Mouse (Mus musculus) frontal cortex, postnatal 10 days (tissue): ENCODE results near the gene Pdxp.
"Not testable (repeated sequence)": the region's sequence is repeated elsewhere in the genome, so short reads cannot be mapped to it uniquely, and the experiment has no call there.

Experiments
- DNase-seq, 2 experiments: peaks; one replicate each; pipeline ENCODE4 v3.0.0; 2022; ENCODE audit warnings: low spot score in 2 of 2, mixed read lengths in 1 of 2

Pdxp gene

DNA sequence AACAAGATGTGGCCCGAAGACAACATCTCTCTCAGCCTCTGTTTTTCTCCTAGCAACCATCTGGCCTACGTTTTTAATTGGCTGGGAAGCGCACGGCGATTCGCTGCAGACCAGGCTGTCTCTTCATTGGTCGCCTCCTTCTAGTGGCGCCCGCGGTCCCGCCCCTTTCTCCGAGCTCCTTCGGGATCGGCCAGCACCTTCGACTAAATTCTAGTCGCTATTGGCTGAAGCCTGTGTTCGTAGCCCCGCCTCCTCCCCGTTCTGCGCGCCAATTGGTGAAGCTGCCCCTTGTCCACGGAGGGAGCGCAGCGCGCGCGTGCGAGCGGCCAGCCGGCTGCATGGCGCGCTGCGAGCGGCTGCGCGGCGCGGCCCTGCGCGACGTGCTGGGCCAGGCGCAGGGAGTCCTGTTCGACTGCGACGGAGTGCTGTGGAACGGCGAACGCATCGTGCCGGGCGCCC is at the start of gene Pdxp:
Pdxp (plus strand) TSS at position 288 of the 459 bp plus-strand sequence.
- DNase-seq = peak; percentile 98

DNA sequence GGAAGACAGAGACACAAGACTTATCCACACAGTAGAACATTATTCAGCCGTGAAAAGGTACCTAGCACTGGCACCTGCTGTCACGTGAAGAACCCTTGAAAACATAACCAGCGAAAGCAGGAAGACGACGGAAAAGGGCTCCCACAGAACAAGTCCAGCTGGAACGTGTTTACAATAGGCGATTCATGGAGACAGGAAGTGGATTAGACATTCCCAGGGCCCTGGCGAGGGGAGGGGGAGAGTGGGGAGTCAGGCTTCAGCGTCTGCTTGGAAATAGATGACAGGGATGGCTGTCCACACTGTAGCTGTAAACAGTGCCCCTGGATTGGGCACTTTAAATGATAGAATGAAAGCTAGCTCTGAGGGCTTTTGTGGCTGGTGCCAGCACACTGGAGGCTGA is 45.3 kb upstream of the Pdxp start:
- DNase-seq = peak in 1 of 2 experiments; percentile 48

DNA sequence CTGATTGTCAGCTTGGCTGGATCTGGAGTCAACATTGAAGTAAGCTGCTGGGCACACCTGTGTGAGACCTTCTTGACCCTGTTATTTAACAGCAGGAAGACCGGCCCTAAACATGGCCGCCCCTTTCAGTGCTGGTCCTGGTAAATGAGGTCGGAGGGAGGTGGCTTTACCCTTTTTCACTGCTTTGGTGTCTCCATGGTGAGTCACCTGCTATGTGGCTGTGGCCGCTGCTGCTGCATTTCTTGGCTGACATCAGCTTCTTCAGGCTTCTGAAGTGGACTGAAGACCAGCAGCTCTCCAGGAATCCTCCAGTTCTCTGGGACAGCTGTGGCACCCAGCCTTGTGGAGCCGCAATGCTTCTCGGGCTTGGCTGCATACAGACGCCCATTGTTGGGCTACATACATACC is 44.9 kb upstream of the Pdxp start:
- no peak for DNase-seq

DNA sequence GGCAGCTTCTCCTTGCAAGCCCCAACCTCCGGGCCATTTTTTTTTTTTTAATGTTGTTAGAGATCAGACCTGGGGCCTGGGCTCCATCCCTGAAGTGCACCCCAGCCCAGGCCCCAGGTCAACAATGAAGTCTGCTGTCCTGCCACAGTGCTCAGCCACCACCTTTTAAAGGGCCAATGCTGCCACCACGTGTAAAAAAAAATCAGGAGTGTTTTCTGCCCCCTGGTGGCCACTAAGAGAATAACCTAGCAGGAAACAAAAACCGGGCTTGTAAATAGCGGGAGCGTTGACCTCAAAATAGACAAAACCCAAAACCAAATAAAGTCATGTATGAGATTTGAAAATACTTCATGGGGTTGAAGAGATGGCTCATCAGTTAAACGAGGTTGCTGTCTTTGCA is 43.9 kb upstream of the Pdxp start:
- peak in 1 of 2 experiments; percentile 51 for DNase-seq

DNA sequence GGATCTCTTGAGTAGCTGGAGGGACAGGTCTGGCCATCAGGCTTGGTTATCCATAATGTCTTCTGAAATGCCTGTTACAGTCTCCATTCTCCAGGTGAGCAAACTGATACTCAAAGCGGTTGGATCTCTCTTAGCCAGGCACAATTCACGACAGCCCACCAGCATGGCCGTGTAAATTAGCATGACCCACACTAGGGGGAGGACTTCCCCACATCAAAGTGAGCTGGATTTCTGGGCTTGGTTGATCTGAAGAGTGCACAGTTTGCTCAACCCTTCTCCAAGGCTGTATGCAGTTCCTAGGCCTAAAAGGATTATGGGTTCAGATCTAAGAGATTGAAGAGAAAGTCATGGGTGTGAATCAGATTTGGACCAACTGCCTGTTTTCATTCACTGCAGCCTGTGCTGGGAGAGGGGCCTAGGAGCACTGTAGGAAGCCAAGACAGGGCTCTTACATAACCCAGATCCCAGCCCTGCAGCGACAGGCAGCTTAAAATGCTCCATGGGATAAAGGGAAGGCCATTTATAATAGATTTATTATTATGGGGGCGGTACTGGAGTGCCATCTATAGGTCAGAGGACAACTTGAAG is 41.6 kb upstream of the Pdxp start:
- DNase-seq = no peak

DNA sequence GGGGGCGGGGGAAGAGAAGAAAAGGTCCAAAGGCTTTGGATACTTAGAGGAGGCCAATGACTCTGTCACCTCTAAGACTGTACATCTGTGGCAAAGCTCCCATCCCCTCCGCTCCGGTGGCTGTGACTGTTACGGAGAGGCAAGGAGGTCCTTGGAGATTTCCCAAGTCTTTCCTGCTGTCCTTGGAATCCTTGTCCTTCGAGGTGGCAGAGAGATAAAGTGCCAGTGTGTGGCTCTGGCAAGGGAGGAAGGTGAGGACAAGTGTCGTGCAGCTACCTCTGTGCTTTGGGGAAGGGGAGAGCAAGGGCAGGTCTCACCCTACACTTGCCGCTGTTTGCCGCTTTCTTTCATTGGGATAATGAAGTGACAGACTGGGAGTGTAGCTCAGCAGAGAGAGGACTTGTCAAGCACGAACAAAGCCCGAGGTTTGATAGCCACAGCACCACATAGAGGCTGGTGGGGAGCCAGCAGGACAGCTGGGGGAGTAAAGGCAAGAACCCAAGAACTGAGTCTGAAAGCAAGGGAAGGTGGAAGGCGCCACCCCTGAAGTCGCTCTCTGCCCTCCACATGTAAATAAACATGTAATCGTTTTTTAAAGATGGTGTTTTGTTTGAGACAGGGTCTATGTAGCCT is 39.8 kb upstream of the Pdxp start:
- no peak for DNase-seq

DNA sequence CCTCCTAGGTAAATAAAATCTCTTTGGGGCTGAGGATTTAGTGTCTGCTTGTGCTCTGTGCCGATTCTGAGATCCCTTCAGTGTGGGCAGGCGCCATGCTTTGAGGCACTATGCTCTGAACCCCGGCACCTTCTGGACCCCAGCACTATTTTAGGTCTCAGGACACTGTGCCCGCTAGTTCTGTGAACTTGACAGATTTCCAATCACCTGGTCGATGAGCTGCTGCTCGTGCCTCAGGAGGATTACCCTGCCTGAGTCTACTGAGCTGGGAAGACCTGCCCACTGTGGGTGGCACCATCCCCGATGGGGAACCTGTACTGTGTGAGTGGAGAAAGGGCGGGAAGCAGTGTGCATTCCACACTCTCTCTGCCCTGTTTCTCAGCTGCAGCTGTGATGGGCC is 38.7 kb upstream of the Pdxp start:
- no peak for DNase-seq

DNA sequence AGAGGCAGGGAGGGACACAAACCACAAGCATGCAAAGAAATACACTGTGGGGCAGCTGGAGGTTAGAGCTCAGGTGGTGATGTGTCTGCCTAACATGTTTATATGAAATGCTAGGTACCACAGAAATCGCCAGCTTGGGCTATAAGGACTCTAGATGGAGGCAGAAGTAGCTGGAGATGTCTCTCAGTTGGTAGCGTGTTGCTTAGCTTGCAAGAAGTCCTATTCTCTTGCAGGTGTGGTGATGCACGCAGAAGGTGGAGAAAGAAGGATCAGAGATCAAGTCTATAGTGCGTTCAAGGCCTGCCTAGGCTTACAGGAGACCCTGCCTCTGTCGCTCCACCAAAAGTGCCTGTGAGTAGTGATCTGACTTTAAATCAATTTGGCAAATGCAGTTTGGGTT is 38.2 kb upstream of the Pdxp start:
- no peak for DNase-seq

DNA sequence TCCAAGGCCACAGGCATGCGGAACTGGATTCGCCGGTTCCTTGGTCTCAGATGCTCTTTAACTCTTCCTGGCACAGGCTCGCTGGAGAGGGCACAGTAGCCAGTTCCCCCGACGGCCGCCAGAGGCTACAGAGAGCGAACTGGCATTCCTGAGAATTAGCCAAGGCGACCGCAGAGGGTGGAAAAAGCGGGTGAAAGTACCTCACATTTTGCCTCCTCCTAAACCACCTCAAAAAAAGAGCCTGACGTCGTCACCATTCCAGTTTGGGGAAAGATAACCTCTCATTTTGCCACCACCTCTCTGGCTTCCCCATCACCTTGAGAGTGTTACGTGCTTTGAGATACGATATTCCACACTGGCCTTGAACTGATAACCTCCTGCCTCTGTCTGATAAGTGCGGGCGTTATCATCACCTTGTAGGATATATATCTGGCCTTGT is 37.4 kb upstream of the Pdxp start:
- peak; percentile 77 to 82 for DNase-seq

DNA sequence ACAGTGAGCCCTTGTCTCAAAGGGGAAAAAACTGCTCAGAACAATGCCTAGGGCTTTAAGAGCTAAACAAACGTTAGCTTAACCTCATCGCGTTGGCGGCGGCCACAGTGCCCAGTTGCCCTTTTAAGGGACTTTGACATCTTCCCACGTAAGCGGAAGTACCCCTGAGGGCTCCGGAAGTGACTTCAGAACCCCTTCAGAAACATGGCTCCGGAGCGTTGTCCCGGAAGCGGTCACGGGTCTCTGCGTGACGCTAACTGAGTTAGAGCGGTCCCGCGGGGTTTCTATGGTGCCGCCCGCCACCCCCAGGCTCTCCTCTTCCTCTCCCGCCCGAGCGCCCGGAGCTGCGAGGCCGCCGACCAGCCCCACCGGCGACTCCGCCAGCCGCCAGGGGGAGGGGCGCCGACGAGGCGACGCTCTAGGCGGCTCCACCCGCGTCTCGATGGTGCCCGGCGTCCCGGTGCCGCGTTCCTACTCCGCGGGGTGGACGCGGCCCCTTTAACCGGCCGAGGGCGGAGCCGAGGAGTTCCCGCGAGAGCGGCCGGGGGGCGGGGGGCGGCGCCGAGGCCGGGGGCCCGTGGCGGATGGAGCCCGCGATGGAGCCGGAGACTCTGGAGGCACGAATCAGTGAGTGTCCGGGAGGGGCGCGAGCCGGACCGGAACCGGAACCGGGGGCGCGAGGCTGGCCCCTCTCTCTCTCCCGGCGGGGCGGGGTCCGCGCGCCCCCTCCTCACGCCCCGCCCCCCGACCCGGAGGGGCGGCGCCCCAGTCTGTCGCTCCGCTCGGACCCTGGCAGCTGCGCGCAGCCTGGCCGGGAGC is 36.5 kb upstream of the Pdxp start, which contains the start of gene Gga1:
Gga1 (plus strand) TSS at position 200 of the 819 bp plus-strand sequence.
- DNase-seq = peak; percentile 94 to 95

DNA sequence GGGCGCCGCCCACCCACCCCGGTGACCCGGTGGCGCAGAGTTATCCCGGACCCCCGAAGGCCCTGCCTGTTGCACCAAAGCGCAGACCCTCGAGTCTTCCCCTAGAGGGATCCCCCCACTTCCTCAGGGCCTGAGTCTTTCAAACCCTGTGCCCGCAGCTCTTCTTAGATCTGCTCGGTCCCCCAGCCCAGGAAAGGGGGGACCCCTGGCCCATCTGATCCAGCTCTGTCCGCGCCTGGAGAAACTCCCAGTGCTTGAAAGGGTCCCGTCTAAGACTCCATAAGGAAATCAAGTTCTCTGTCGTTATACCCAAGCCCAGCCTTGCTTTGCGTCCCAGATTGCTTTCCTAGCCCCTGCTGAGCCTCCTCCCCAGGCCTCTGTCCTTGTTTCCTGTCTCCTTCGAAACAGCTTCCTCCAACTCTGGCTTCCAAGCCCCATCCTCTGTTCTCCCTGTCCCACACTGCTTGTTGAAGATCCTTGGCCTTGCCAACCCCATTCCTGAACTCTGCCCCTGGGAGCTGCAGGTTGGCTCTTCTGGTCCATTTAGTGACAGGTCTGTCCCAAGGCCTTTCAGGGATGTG is 35.8 kb upstream of the Pdxp start:
- no peak for DNase-seq

DNA sequence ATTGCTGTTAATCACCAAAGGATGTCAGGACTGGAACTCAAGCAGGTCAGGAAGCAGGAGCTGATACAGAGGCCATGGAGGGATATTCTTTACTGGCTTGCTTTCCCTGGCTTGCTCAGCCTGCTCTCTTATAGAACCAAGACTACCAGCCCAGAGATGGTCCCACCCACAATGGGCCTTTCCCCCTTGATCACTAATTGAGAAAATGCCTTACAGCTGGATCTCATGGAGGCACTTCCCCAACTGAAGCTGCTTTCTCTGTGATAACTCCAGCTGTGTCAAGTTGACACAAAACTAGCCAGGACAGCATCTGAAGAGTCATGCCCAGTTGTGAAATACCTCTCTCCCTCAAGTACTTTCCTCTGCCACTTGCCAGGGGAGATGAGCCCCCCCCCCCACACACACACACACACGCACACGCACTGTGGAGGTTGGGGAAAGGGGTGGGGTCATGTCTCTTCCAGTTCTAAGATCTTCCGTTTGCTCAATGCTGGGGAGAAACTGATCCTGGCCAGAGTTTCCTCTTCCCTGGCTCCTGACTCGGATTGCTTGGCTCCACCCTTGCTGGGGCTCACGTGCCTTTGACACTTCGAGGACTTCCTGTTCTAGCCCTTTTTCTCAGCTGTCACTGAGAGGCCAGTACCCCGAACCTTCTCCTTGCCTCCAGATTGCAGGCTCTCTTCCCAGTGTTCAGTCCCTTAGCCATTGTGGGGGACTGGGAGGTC is 34.8 kb upstream of the Pdxp start:
- not testable (repeated sequence) for DNase-seq

DNA sequence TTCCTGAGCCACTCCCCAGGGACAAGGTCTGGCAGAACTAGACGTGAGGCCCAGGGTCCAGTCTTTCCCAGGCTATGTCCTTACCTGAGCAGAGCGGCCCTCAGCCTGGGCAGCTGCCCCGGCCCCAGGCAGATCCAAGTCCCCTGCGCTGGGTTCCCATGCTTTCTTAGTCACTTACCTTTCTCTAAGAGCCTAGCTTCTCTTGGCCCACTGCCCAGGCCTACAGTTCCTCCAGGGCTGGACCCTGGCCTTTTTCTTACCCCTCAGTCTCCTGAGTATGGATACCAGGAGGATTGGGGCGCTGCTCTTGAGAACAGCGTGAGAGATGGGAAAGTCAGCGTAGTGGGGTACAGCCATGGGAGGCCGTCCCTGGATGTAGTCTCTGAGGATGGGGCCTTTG is 33.3 kb upstream of the Pdxp start:
- DNase-seq = no peak

DNA sequence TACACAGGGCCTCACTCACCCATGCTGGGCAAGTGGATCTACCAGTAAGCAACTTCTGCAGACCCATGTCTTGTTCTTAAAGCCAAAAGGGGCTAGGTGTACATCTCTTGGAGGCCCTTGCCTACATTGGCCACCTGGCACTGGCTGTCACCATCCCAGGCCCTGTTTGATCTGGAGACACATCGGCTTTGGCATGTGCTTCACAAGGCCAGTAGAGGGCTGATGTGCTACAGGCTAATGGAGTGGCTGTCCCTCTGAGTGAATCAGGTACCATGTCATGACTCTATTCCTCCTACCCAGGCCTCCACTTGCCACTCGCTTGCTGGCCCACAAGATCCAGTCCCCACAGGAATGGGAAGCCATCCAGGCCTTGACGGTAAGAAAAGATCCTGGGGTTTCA is 31.9 kb upstream of the Pdxp start:
- DNase-seq = no peak

DNA sequence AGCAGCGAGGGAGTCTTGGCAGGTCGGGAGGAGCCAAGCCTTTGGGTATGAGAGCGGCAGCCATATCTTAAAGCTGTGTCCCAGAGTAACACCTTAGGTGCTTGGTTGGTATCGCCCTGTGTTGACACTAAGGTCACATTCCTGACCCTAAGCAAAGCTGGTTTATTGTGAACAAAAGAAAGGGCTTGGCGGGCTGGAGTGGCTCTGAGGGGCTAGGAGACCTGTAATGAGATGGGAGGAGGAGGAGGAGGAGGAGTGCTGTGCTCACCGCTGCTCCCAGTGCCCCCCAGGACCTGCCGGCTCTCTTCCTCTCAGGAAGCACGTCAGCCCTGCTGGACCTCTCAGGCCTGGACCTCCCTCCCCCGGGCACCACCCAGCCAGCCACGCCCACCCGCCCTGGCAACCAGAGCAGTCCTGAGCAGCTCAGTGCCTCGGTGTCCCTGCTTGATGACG is 24.3 kb upstream of the Pdxp start:
- DNase-seq = no peak

DNA sequence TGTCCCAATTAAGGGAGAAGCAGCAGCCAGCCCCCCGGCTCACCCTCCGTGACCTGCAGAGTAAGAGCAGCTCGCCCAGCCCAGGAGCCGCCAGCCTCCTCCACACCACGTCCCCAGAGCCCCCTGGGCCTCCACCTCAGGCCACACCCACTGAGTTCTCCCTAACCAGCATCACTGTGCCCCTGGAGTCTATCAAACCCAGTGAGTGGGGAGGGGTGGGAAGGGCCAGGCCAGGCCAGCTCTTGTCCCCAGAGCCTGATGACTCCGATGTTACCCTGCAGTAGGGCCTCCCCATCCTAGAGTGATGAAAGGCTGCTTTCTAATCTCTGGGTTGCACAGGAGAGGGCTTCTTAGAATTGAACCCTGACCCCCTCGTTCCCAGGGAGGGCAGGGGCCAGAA is 21.3 kb upstream of the Pdxp start:
- no peak for DNase-seq

DNA sequence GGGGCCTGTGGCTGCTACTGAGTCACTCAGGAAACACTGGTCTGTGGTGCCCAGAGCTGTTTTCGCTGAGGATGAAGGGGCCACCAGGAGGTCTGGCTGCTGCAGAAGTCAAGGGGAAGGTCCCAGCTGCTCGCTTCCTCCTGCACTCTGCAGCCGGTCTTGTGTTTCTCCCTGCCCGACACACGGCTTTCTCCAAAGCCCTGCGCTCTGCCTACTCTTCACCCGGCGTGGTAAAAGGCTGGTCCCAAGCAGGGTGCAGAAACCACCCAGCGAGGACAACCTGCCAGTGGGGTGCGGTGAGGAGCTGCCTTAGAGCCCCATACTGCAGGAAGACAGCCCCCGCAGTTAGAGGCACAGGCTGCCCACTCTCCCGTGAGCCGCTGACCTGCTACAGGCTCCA is 19.0 kb upstream of the Pdxp start:
- DNase-seq = no peak

DNA sequence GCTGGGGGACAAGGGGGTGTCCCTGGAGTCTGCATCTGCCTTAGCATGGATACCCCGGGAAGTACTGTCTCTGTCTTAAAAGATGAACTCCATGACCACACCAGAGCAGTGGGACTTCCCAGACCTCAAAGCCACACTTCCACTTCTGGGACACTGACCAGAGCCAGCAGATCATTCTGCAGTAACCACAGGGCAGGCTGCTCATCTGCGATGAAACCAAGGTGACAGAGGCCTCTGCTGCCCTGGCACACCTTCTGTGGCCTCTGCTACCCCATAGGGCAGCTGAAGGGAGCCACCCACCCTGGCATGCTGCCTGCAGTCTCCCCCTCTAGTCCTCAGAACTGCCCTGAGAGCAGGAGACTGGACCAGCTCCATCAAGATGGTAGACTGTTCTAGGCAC is 18.0 kb upstream of the Pdxp start:
- no peak for DNase-seq

DNA sequence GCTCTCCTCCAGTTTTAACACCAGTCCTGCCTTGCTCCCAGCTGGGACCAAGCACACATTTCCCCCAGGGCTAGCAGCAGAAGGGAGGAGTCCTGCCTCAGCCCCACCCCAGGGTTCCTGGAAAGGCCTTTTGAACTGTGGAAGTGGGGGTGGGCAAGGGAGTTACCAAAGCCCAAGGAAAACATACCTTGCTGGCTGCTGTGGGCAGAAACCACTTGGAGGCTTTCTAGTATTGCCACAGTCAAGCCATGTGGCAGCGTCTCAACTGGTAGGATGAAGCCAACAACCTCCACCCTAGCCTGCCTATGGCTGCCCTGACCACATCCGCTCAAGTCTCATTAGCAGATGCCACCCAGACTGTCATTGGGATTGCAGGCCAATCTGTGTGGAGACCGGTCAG is 17.6 kb upstream of the Pdxp start:
- no peak for DNase-seq

DNA sequence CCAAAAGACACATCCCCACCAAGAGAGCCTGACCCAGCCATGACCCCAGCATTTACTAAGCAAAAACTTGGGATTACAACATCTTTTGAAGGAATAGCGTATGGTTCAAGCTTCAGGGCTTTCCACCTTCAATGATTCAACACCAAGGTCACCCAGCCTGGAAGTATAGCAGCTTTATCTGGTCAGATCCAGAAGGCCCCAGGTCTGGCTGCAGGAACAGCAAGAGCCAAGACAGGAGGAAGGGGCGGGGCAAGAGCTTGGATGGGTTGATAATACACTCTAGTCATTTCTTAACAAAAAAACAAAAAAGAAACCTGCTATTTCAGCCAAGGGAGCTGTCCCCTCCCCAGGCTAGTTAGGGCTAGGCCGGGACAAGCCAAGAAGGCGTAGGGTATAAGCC is 16.2 kb upstream of the Pdxp start:
- no peak for DNase-seq

DNA sequence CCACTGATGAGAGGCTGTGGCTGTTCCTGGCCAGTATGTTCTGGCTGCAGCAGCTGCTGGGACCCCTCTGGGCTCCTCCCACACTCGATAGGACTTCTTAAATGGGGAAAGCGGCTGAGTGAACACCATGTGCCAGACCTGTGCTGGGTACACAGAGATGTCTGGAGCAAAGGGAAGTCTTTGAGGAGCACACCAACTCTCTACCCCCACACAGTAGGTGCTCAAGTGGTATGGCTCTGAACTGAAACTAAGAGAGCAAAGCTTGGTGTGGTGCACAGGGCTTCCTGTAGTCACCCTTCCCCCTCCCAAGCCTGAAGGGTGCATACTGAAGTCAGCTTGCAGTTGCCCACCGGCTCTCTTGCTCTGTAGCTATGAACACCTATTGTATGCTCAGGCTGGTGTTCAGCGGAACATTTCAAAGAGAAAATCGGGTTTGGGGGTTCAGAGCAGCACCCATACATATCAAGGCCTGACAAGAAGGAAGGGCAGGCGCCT is 15.2 kb upstream of the Pdxp start:
- no peak for DNase-seq

DNA sequence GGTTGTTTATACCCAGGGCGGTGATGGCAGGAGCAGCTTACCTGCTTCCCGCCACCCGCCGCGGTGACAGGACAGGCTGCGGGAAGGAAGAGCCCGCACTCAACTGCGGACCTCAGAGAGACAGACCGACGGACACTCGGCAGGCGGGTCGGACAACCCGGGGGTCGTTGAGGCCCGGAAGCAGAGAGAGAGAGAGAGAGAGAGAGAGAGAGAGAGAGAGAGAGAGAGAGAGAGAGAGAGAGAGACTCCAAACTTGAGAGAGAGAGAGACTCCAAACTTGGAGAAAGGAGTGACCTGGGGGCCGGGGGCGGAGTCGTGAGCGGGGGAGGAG is 14.3 kb upstream of the Pdxp start, which contains the start of gene Gm49510:
Gm49510 (plus strand) TSS at position 259 of the 331 bp plus-strand sequence.
- DNase-seq = no peak
